Mouse (Mus musculus) stomach, postnatal 0 days (tissue): ENCODE measurements at regions not wholly inside any gene's neighbourhood (a gene's known extent, or its start where the extent isn't known, plus 50 kb on each side); places are given as distances from the start of the nearest gene placed in this dataset.
"Not testable (repeated sequence)": the region's sequence is repeated elsewhere in the genome, so short reads cannot be mapped to it uniquely, and the experiment has no call there.

Experiments
- ATAC-seq: fragments of 200-750 bp; cut with Nextera tagmentation; 2 replicates; pipeline ENCODE4 v1.8.0; 2017; ENCODE audit not compliant: low FRiP score, low TSS enrichment
- DNase-seq: peaks from one replicate; pipeline ENCODE4 v3.0.0-alpha.2; 2016; ENCODE audit warnings: low spot score
- H3K27ac ChIP-seq: fragments of 300-500 bp; sonication (generic); replicated peaks from 2 replicates; pipeline ENCODE4 v1.5.1; 2014; ENCODE audit warnings: mild to moderate bottlenecking, control low read depth
- H3K27me3 ChIP-seq: fragments of 300-500 bp; sonication (generic); 2 replicates; pipeline ENCODE4 v1.6.1; 2014; ENCODE audit warnings: low read length; ENCODE audit not compliant: control insufficient read depth, insufficient read depth
- H3K36me3 ChIP-seq: fragments of 300-500 bp; sonication (generic); 2 replicates; pipeline ENCODE4 v1.6.1; 2014; ENCODE audit warnings: low read length, mixed read lengths; ENCODE audit not compliant: control insufficient read depth, insufficient read depth
- H3K4me1 ChIP-seq: fragments of 300-500 bp; sonication (generic); replicated peaks from 2 replicates; pipeline ENCODE4 v1.6.1; 2014; ENCODE audit warnings: antibody characterized with exemption; ENCODE audit not compliant: control insufficient read depth, insufficient read depth
- H3K4me2 ChIP-seq: fragments of 300-500 bp; sonication (generic); replicated peaks from 2 replicates; pipeline ENCODE4 v1.6.1; 2014; ENCODE audit warnings: low read depth, mild to moderate bottlenecking, control low read depth, moderate library complexity
- H3K4me3 ChIP-seq: fragments of 300-500 bp; sonication (generic); 2 replicates; pipeline ENCODE4 v1.5.1; 2014; ENCODE audit warnings: low read depth, low read length, control low read depth
- H3K9ac ChIP-seq: fragments of 300-500 bp; sonication (generic); 2 replicates; pipeline ENCODE4 v1.6.1; 2014; ENCODE audit warnings: mild to moderate bottlenecking, low read length, control low read depth, mixed read lengths
- H3K9me3 ChIP-seq: fragments of 300-500 bp; sonication (generic); 2 replicates; pipeline ENCODE4 v1.6.1; 2016; ENCODE audit warnings: low read length; ENCODE audit not compliant: control insufficient read depth
- CTCF ChIP-seq: IDR thresholded peaks from 2 replicates; pipeline ENCODE4 v1.5.1; 2016; ENCODE audit warnings: antibody characterized with exemption, low read depth, mild to moderate bottlenecking, moderate library complexity
- EP300 ChIP-seq: optimal IDR thresholded peaks from 2 replicates; pipeline ENCODE3; 2016; ENCODE audit warnings: antibody characterized with exemption
- WGBS: fragments of 180-500 bp; shearing (Covaris S2); extraction: QIAGEN DNeasy Blood & Tissue Kit; methylation state at CpG from one replicate; pipeline ENCODE4 v1.1.7; 2014; 5-methylcytosine and 5-hydroxymethylcytosine counted together

DNA sequence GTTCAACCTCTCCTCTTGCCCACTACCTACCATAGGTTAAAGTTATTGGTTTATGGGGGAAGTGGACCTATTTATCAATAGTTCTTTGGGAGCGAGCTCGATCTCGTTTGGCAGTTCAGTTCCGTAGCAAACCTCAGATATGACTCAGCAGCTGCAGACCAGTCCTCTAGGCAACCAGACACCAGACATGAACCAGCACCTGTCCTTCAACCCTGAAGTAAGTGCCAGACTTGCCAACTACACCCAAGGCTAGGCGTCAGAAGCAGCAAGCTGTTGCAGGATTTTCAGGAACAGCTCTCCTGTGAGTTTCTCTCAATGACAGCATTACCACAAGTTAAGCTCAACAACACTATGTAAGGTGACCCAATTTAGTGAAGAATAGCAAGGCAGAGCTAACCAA is 53.3 kb upstream of the Trdn start:
- Histone ChIP-seq H3K27me3 (no peaks in the 10 kb centered on the region), H3K4me3 (no peak overlapping the region), H3K4me2 (no peak overlapping the region), H3K36me3 (no peaks in the 10 kb centered on the region), H3K27ac (no peak overlapping the region), H3K9me3 (no peaks in the 10 kb centered on the region), H3K4me1 (no peaks in the 10 kb centered on the region), H3K9ac (no peak overlapping the region)
- TF ChIP-seq CTCF (no peak), EP300 (no peak)
- DNase-seq (no peak), ATAC-seq (no peak)
- 74% methylated on average over 5 of the region's 5 CpGs for WGBS

DNA sequence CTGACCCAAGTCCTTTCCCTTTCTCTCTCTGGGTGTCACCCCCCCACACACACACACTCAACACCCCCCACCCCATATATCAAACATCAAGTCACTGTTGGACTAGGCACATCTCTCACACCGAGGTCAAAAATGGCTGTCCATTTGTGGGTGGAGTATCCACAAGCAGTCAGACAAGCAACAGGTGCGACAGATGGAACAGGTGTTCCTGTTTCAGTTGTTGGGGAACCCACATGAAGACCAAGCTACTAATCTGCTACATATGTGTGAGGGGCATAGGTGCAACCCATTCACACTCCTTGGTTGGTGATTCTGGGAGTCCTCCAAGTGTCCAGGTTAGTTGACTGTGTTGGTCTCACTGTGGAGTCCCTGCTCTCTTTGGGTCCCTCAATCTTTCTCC is 58.1 kb upstream of the Trdn start:
- Histone ChIP-seq H3K4me3 (no peak overlapping the region), H3K4me1 (no peaks in the 10 kb centered on the region), H3K9ac (no peak overlapping the region), H3K27ac (no peak overlapping the region), H3K27me3 (no peaks in the 10 kb centered on the region), H3K9me3 (no peaks in the 10 kb centered on the region), H3K4me2 (no peak overlapping the region), H3K36me3 (no peaks in the 10 kb centered on the region)
- DNase-seq (no peak), ATAC-seq (no peak)
- no peak for TF ChIP-seq EP300
- TF ChIP-seq CTCF, result no peak
- 86% methylated on average over 2 of the region's 2 CpGs for WGBS

GRCm38 (mm10) chr10:32984727-32985587 is 94.7 kb upstream of the Nkain2 start:
- H3K27me3 ChIP-seq, result no peaks in the 10 kb centered on the region
- ATAC-seq (peak; percentile 96), DNase-seq (peak; percentile 56)
- no peaks in the 10 kb centered on the region for H3K36me3 ChIP-seq
- no peak overlapping the region for H3K9ac ChIP-seq
- no peaks in the 10 kb centered on the region for H3K9me3 ChIP-seq
- 51% methylated on average over 11 of the region's 11 CpGs for WGBS
- TF ChIP-seq EP300 (no peak), CTCF (no peak)
- no peak overlapping the region for H3K4me3 ChIP-seq
- H3K27ac ChIP-seq, result peak overlapping the region; percentile 35; the same call in 1 of the 2 replicates
- no peak overlapping the region for H3K4me2 ChIP-seq
- no peaks in the 10 kb centered on the region for H3K4me1 ChIP-seq

DNA sequence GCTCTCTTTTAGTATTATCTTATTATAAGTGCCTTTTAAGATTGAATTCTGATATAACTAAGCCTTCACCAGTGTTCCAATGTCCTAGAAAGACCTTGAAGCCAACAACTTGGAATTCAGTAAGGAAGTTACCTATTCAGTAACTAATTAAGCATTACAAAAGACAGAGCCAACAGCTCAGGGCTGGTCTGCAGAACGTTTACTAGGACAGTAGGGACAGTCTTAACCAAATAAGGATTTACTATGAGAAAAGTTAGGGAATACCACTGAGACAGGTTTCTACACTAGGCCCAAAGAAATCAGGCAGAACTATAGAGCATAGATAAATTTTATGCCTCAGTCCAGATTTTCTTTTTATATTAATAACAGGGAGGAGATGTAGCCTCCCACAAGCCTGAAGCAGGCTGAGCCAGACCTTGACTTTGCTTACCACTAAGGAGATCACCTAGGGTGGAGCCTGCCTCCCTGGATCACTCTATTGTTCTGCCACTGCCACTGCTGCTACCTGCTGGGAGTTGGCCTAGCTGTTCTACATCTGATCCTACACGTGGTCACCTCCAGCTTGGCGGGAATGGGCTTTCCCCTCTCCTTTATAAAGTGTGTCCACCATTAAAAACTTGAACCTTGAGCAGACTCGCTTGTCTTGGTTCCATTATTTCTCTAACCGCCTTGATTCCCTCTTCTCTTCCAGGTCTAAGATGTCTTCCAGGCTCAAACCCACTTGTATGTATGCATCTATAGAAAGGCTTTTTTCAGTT is 68.2 kb upstream of the Nkain2 start:
- ATAC-seq, H3K9me3 ChIP-seq, H3K27me3 ChIP-seq, H3K4me2 ChIP-seq, H3K36me3 ChIP-seq, H3K4me1 ChIP-seq, H3K27ac ChIP-seq, H3K9ac ChIP-seq, H3K4me3 ChIP-seq, DNase-seq: not testable (repeated sequence)
- 79% methylated on average over 5 of the region's 5 CpGs for WGBS

DNA sequence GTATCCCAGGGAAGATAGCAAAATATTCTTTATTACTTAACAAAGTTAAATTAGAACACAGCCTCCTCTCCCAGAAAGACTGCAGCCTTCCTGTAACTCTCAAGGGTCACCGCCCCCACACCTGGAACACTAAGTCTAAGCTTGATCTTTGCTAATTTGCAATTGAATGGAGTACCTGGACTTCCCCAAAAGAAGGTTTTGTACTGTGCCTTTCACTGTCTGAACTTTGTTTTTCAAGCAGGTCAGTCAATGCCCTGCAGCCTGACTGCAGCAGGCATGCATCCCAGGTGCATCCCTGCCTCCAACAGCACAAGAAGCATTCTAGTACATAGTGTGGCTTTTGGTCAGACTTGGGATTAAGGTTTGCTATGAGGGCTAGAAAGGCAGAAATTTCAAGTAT is 67.2 kb upstream of the Nkain2 start:
- H3K9me3 ChIP-seq, H3K4me2 ChIP-seq, H3K9ac ChIP-seq, H3K36me3 ChIP-seq, H3K27me3 ChIP-seq, H3K4me1 ChIP-seq, H3K4me3 ChIP-seq, DNase-seq, ATAC-seq, H3K27ac ChIP-seq: not testable (repeated sequence)
- 100% methylated on average over 1 of the region's 1 CpGs for whole genome bisulfite sequencing

DNA sequence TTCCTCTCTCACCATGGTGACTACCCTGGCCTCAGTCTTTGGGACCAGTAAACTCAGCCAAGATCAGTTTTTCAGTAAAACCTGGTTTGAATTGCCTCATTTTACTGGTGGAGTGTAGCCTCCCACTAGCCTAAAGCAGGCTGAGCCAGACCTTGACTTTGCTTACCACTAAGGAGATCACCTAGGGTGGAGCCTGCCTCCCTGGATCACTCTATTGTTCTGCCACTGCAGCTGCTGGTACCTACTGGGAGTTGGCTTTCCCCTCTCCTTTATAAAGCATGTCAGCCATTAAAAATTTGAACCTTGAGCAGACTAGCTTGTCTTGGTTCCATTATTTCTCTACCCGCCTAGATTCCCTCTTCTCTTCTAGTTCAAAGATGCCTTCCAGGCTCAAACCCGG is 63.5 kb upstream of the Nkain2 start:
- 79% methylated on average over 2 of the region's 2 CpGs for WGBS
- not testable (repeated sequence) for H3K9ac ChIP-seq

More for the DNA sequence above, 63.5 kb upstream of the Nkain2 start:
- not testable (repeated sequence) for H3K9me3 ChIP-seq, H3K27me3 ChIP-seq, H3K4me3 ChIP-seq, H3K27ac ChIP-seq, H3K4me2 ChIP-seq, DNase-seq, H3K36me3 ChIP-seq, H3K4me1 ChIP-seq, ATAC-seq
